Mouse (Mus musculus) embryonic facial prominence, embryonic 11.5 days (tissue): Measurements from ENCODE around the gene Cdh13. TPM values are rescaled to one million over a fixed set of nuclear protein-coding genes. Genes with fewer than 3 reads are reported as not detected.
"Not testable (repeated sequence)": the region's sequence is repeated elsewhere in the genome, so short reads cannot be mapped to it uniquely, and the experiment has no call there.

ENCODE experiments used
- ATAC-seq: fragments of 200-750 bp; cut with Nextera tagmentation; replicated peaks from 2 replicates; pipeline ENCODE4 v1.8.0; 2017; ENCODE audit warnings: low read depth; ENCODE audit not compliant: insufficient number of reproducible peaks, low FRiP score, low TSS enrichment
- DNase-seq: peaks from one replicate; pipeline ENCODE4 v3.0.0-alpha.2; 2015; ENCODE audit warnings: low spot score
- H3K27ac ChIP-seq: fragments of 300-500 bp; sonication (generic); replicated peaks from 2 replicates; pipeline ENCODE4 v1.5.1; 2014; ENCODE audit warnings: mild to moderate bottlenecking, low read depth, low read length, control low read depth
- H3K27me3 ChIP-seq: fragments of 300-500 bp; sonication (generic); 2 replicates; pipeline ENCODE4 v1.6.1; 2014; ENCODE audit warnings: mild to moderate bottlenecking, low read length, moderate library complexity, mixed read lengths; ENCODE audit not compliant: control insufficient read depth, insufficient read depth
- H3K36me3 ChIP-seq: fragments of 300-500 bp; sonication (generic); replicated peaks from 2 replicates; pipeline ENCODE4 v1.6.1; 2014; ENCODE audit warnings: low read depth, mild to moderate bottlenecking, low read length, moderate library complexity, mixed read lengths; ENCODE audit not compliant: control insufficient read depth, insufficient read depth
- H3K4me1 ChIP-seq: fragments of 300-500 bp; sonication (generic); 2 replicates; pipeline ENCODE4 v1.6.1; 2014; ENCODE audit warnings: low read length, mixed read lengths; ENCODE audit not compliant: control insufficient read depth, insufficient read depth
- H3K4me2 ChIP-seq: fragments of 300-500 bp; sonication (generic); 2 replicates; pipeline ENCODE4 v1.6.1; 2014; ENCODE audit warnings: low read depth, mild to moderate bottlenecking, control low read depth, low read length, moderate library complexity
- H3K4me3 ChIP-seq: fragments of 300-500 bp; sonication (generic); 2 replicates; pipeline ENCODE4 v1.5.1; 2014; ENCODE audit warnings: low read depth, low read length, control low read depth
- H3K9ac ChIP-seq: fragments of 300-500 bp; sonication (generic); replicated peaks from 2 replicates; pipeline ENCODE4 v1.6.1; 2014; ENCODE audit warnings: mild to moderate bottlenecking, control low read depth, low read length
- H3K9me3 ChIP-seq: fragments of 300-500 bp; sonication (generic); replicated peaks from 2 replicates; pipeline ENCODE4 v1.6.1; 2016; ENCODE audit warnings: mild to moderate bottlenecking, low read length, inconsistent platforms, mixed read lengths; ENCODE audit not compliant: control insufficient read depth
- WGBS: fragments of 180-500 bp; shearing (Covaris S2); extraction: QIAGEN DNeasy Blood & Tissue Kit; methylation state at CpG from one replicate; pipeline ENCODE4 v1.1.7; 2014; 5-methylcytosine and 5-hydroxymethylcytosine counted together
- polyA plus RNA-seq: library from polyadenylated mRNA; unstranded; fragments of >200 nt; fragmentation: Nextera tagmentation; extraction: Ambion mirVana; gene quantifications from 2 replicates; pipeline ENCODE4 v1.2.1, GENCODE M21; 2014

Cdh13 gene
- polyA plus RNA-seq, 1 experiment from 2014 or later: 7.1 TPM

GRCm38 (mm10) chr8:119345683-119346075 lies 1062.1 kb downstream of the Cdh13 start:
- Histone ChIP-seq H3K27ac (no peak overlapping the region), H3K4me3 (peak overlapping the region; percentile 97), H3K36me3 (peaks cover 4% of the 10 kb centered on the region), H3K4me1 (peaks cover 3% of the 10 kb centered on the region; the same call in 1 of the 2 replicates), H3K27me3 (no peaks in the 10 kb centered on the region), H3K9ac (no peak overlapping the region), H3K9me3 (peaks cover 3% of the 10 kb centered on the region; the same call in 1 of the 2 replicates), H3K4me2 (no peak overlapping the region)
- no peak for DNase-seq
- 84% methylated on average over 15 of the region's 15 CpGs for WGBS
- ATAC-seq: no peak

- H3K4me3 ChIP-seq: no peak overlapping the region
- 94% methylated on average over 19 of the region's 19 CpGs for WGBS
- no peak for DNase-seq
- H3K4me2 ChIP-seq: no peak overlapping the region
- H3K4me1 ChIP-seq: no peaks in the 10 kb centered on the region
- no peak overlapping the region for H3K27ac ChIP-seq
- H3K27me3 ChIP-seq: no peaks in the 10 kb centered on the region
- no peaks in the 10 kb centered on the region for H3K9me3 ChIP-seq
- H3K9ac ChIP-seq: no peak overlapping the region
- ATAC-seq: no peak
- H3K36me3 ChIP-seq: peaks cover 4% of the 10 kb centered on the region
Measured at GRCm38 (mm10) chr8:119351647-119352046, 1068.1 kb downstream of the Cdh13 start.

- Histone ChIP-seq H3K27me3 (no peaks in the 10 kb centered on the region), H3K9ac (no peak overlapping the region), H3K27ac (no peak overlapping the region), H3K4me2 (no peak overlapping the region), H3K9me3 (no peaks in the 10 kb centered on the region), H3K36me3 (no peaks in the 10 kb centered on the region; the same call in 1 of the 2 replicates), H3K4me1 (no peaks in the 10 kb centered on the region), H3K4me3 (no peak overlapping the region)
- 82% methylated on average over 10 of the region's 10 CpGs for WGBS
- DNase-seq: no peak
- ATAC-seq: no peak
Measured at GRCm38 (mm10) chr8:119352977-119353658, 1069.6 kb downstream of the Cdh13 start.

GRCm38 (mm10) chr8:119353659-119354023 lies 1070.1 kb downstream of the Cdh13 start:
- Histone ChIP-seq H3K27me3 (no peaks in the 10 kb centered on the region), H3K9ac (no peak overlapping the region), H3K9me3 (no peaks in the 10 kb centered on the region), H3K27ac (no peak overlapping the region), H3K4me1 (no peaks in the 10 kb centered on the region), H3K36me3 (no peaks in the 10 kb centered on the region; the same call in 1 of the 2 replicates), H3K4me3 (no peak overlapping the region), H3K4me2 (no peak overlapping the region)
- no peak for ATAC-seq
- WGBS: 93% methylated on average over 6 of the region's 6 CpGs
- DNase-seq: no peak

DNA sequence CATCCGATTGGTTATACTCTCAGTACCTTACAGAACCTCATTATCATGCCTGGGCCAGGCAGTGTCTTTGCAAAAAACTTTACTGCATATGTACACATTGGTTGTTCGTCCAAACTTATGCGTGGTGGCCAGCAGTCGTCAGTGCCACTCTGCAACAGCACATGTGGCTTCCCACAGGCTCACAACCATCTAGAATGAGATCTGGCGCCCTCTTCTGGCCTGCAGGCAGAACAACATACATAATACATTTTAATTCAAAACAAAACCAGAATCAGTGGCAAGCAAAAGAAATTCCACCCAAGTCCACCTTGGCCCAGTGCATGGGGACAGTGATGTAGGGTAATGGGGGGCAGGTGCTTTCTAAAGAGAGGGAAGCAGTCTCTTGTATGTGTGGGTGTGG lies 1073.1 kb downstream of the Cdh13 start:
- not testable (repeated sequence) for H3K4me3 ChIP-seq, DNase-seq, H3K27ac ChIP-seq, H3K4me2 ChIP-seq, H3K4me1 ChIP-seq, H3K9me3 ChIP-seq, H3K27me3 ChIP-seq, H3K9ac ChIP-seq, ATAC-seq, H3K36me3 ChIP-seq
- WGBS: 63% methylated on average over 5 of the region's 5 CpGs

DNA sequence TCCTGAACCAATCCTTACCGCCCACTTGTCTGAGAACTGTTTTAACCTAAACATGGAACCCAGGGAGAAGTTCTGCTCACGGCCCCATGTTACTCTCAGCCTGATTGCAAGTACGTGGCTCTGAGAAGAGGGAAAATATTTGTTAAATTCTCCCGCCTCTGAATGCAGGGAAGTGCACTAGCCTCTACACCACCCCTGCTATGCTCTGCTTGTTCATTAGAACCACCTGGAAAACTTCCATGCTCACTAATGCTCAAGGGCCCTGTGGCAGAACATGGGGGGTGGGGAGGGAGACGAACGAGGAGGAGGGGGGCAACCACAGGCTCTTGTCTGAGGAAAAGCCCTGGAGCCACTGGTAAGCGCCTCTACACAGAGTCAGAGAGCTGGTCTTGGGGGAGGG lies 1074.6 kb downstream of the Cdh13 start:
- Histone ChIP-seq H3K4me2 (no peak overlapping the region), H3K4me1 (no peaks in the 10 kb centered on the region), H3K4me3 (no peak overlapping the region), H3K9me3 (no peaks in the 10 kb centered on the region), H3K9ac (no peak overlapping the region), H3K27me3 (no peaks in the 10 kb centered on the region), H3K27ac (no peak overlapping the region; the same call in 1 of the 2 replicates), H3K36me3 (no peaks in the 10 kb centered on the region)
- DNase-seq (peak; percentile 49), ATAC-seq (peak; percentile 69)
- 66% methylated on average over 7 of the region's 7 CpGs for WGBS

DNA sequence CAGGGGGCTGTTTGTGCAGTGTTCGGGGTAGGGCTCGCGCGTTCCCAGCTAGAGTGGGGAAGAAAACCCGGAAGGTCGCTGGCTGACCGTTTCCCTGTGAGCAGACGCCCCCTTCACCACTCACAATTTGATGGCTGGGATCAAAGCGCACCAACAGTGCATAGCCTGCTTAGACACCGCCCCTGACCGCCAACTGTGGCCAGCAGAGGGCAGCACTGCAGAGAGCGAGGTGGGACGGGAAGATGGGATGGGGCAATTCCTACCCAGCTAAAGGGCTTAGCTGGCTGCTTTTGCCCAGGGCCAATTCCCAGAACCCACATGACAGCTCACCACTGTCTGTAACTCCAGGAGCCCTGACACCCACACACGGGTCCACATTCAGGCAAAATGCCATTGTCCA lies 1075.3 kb downstream of the Cdh13 start:
- Histone ChIP-seq H3K27me3 (no peaks in the 10 kb centered on the region), H3K4me3 (no peak overlapping the region), H3K4me2 (no peak overlapping the region), H3K9me3 (no peaks in the 10 kb centered on the region), H3K4me1 (no peaks in the 10 kb centered on the region), H3K9ac (no peak overlapping the region), H3K36me3 (no peaks in the 10 kb centered on the region), H3K27ac (no peak overlapping the region)
- DNase-seq: peak; percentile 61
- 39% methylated on average over 14 of the region's 14 CpGs for WGBS
- no peak for ATAC-seq

DNA sequence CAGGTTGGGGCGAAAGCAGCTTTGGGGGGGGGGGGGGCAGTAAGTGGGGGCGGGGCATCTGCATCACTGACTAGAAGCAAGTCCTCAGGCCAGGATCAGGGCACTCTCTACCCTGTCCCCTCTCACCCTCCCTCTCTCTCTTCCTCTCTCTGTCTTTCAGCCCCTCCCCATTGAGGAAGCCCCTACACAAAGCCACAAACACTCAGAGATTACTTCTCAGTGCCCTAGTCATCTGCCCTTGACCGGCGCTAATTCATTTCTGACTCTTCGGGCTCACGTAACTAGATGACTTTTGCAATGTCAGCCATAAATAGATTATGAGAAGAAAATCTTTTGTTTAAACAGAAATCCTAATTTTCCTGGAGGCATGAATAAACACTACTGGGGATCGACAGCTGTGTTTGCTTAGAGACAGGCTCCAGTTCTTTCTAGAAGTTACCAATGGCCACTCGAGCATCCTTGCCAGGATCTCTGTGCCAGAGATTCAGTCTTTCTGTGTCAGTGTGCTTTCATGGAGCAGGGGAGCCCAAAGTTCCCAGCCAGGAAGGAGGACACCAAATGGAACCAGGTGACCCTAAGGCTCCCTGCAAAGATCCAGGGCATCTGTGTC lies 1077.3 kb downstream of the Cdh13 start:
- no peak overlapping the region for H3K27ac ChIP-seq
- H3K27me3 ChIP-seq: no peaks in the 10 kb centered on the region
- H3K4me3 ChIP-seq: no peak overlapping the region
- H3K9me3 ChIP-seq: no peaks in the 10 kb centered on the region
- no peak overlapping the region for H3K9ac ChIP-seq
- ATAC-seq (no peak), DNase-seq (no peak)
- no peak overlapping the region for H3K4me2 ChIP-seq
- H3K36me3 ChIP-seq: no peaks in the 10 kb centered on the region
- WGBS: 59% methylated on average over 8 of the region's 8 CpGs
- H3K4me1 ChIP-seq: no peaks in the 10 kb centered on the region
